16 mouse cellular contexts compared by ENCODE assay signal in the genomic region with DNA sequence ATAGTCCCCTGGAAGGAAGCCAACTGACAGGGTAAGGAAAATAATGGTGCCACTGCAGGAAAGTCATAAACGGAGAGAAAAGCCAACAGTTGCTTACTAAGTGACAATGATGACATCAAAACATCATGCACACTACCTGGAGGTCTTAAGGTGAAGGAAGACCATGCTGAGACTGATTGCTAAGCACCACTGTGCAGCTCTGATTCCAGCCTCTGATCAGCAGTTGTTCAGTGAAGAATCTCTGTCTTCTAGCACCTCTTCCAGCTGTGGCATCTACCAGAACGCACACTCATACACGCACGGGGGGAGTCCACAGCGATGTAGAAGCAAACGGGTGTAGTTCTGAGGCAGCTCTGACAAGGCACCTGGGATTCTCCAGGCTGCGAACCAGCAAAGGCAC.
DNase-seq lines count a peak whose midpoint lies in the region; ATAC-seq lines count a peak whose summit lies in the region.
"Had no signal": no experiment of that assay in that cellular context is flagged by ENCODE, and none has a peak within 500 bp of the region (broad histone marks: within the 10 kb centered on the region; RNA-seq: fewer than 3 reads in every experiment).

No protein-coding gene starts in this region.

- H3K9me3 ChIP-seq in hindbrain, embryonic 10.5 days = no peaks in the 10 kb centered on the region
- H3K9me3 ChIP-seq in hindbrain, embryonic 12.5 days (replicated peaks) = no peaks in the 10 kb centered on the region
- no peaks in the 10 kb centered on the region for H3K9me3 ChIP-seq in embryonic facial prominence, embryonic 10.5 days
- H3K9me3 ChIP-seq in hindbrain, embryonic 15.5 days = no peaks in the 10 kb centered on the region
- no peaks in the 10 kb centered on the region for H3K9me3 ChIP-seq in midbrain, embryonic 16.5 days (replicated peaks; ENCODE audit: control insufficient read depth, low read length, poor library complexity, severe bottlenecking)
- no peaks in the 10 kb centered on the region for H3K9me3 ChIP-seq in liver, embryonic 12.5 days (replicated peaks)

- no peak overlapping the region for H3K4me2 ChIP-seq in hindbrain, embryonic 12.5 days (replicated peaks)
- H3K4me2 ChIP-seq in hindbrain, embryonic 15.5 days = no peak overlapping the region
- H3K4me2 ChIP-seq in midbrain, embryonic 16.5 days (ENCODE audit: low read length) = no peak overlapping the region
- H3K4me2 ChIP-seq in liver, embryonic 12.5 days = no peak overlapping the region

- peak; percentile 31 for DNase-seq in hindbrain, embryonic 10.5 days (ENCODE audit: low spot score)
- peak; percentile 10 for DNase-seq in embryonic facial prominence, embryonic 10.5 days (ENCODE audit: low spot score)
- DNase-seq in urinary bladder, postnatal 36 days (ENCODE audit: low spot score in 2 of 2) = no peak
- DNase-seq: adrenal gland, postnatal 25 days; gastrocnemius, postnatal 25 days; heart, postnatal 36 days; lung, adult 2 months; spleen, adult 18-20 months; thymus, adult 18-20 months had no signal

- ATAC-seq in hindbrain, embryonic 12.5 days (ENCODE audit: low FRiP score) = no peak
- ATAC-seq in hindbrain, embryonic 15.5 days (ENCODE audit: low FRiP score, low read depth) = peak; percentile 48; the same call in 1 of the 2 replicates
- peak; percentile 44; the same call in 1 of the 2 replicates for ATAC-seq in midbrain, embryonic 16.5 days
- no peak for ATAC-seq in liver, embryonic 12.5 days
- ATAC-seq: intestine, postnatal 0 days had no signal

- no peak overlapping the region for H3K4me3 ChIP-seq in hindbrain, embryonic 10.5 days
- no peak overlapping the region for H3K4me3 ChIP-seq in hindbrain, embryonic 12.5 days
- no peak overlapping the region for H3K4me3 ChIP-seq in embryonic facial prominence, embryonic 10.5 days
- no peak overlapping the region for H3K4me3 ChIP-seq in hindbrain, embryonic 15.5 days
- no peak overlapping the region for H3K4me3 ChIP-seq in midbrain, embryonic 16.5 days (ENCODE audit: low read depth, low read length)
- H3K4me3 ChIP-seq in liver, embryonic 12.5 days = no peak overlapping the region
- H3K4me3 ChIP-seq: myocyte had no signal

- H3K4me1 ChIP-seq in hindbrain, embryonic 10.5 days (replicated peaks) = peaks cover 21% of the 10 kb centered on the region
- H3K4me1 ChIP-seq in hindbrain, embryonic 12.5 days = peaks cover 8% of the 10 kb centered on the region
- H3K4me1 ChIP-seq in embryonic facial prominence, embryonic 10.5 days = peaks cover 16% of the 10 kb centered on the region
- peaks cover 4% of the 10 kb centered on the region; the same call in 1 of the 2 replicates for H3K4me1 ChIP-seq in hindbrain, embryonic 15.5 days (replicated peaks)
- peaks cover 14% of the 10 kb centered on the region; the same call in 1 of the 2 replicates for H3K4me1 ChIP-seq in midbrain, embryonic 16.5 days (ENCODE audit: control insufficient read depth, insufficient read depth, low read length)
- no peaks in the 10 kb centered on the region for H3K4me1 ChIP-seq in liver, embryonic 12.5 days

- no peak overlapping the region for H3K9ac ChIP-seq in hindbrain, embryonic 12.5 days
- H3K9ac ChIP-seq in hindbrain, embryonic 15.5 days = no peak overlapping the region
- H3K9ac ChIP-seq in midbrain, embryonic 16.5 days (ENCODE audit: low read depth, low read length) = no peak overlapping the region
- H3K9ac ChIP-seq in liver, embryonic 12.5 days = no peak overlapping the region

- peak overlapping the region; percentile 62 for H3K27ac ChIP-seq in hindbrain, embryonic 10.5 days
- H3K27ac ChIP-seq in hindbrain, embryonic 12.5 days = no peak overlapping the region
- no peak overlapping the region for H3K27ac ChIP-seq in embryonic facial prominence, embryonic 10.5 days (replicated peaks)
- H3K27ac ChIP-seq in hindbrain, embryonic 15.5 days (replicated peaks) = no peak overlapping the region
- H3K27ac ChIP-seq in midbrain, embryonic 16.5 days (ENCODE audit: low read length) = peak overlapping the region; percentile 42
- H3K27ac ChIP-seq in liver, embryonic 12.5 days = no peak overlapping the region
- H3K27ac ChIP-seq: kidney, postnatal 0 days had no signal

- no peaks in the 10 kb centered on the region for H3K27me3 ChIP-seq in hindbrain, embryonic 10.5 days (ENCODE audit: insufficient read depth, poor library complexity, severe bottlenecking)
- H3K27me3 ChIP-seq in hindbrain, embryonic 12.5 days = no peaks in the 10 kb centered on the region
- no peaks in the 10 kb centered on the region for H3K27me3 ChIP-seq in embryonic facial prominence, embryonic 10.5 days (replicated peaks; ENCODE audit: low read depth, poor library complexity, severe bottlenecking)
- H3K27me3 ChIP-seq in hindbrain, embryonic 15.5 days = no peaks in the 10 kb centered on the region
- H3K27me3 ChIP-seq in midbrain, embryonic 16.5 days (ENCODE audit: control insufficient read depth, insufficient read depth, low read depth, low read length) = no peaks in the 10 kb centered on the region
- no peaks in the 10 kb centered on the region for H3K27me3 ChIP-seq in liver, embryonic 12.5 days (replicated peaks)

- WGBS in hindbrain, embryonic 10.5 days = 48% methylated on average over 7 of the region's 7 CpGs
- 64% methylated on average over 7 of the region's 7 CpGs for WGBS in hindbrain, embryonic 12.5 days
- WGBS in embryonic facial prominence, embryonic 10.5 days = 65% methylated on average over 7 of the region's 7 CpGs
- WGBS in hindbrain, embryonic 15.5 days = 44% methylated on average over 7 of the region's 7 CpGs
- whole genome bisulfite sequencing in midbrain, embryonic 16.5 days = 42% methylated on average over 7 of the region's 7 CpGs
- 64% methylated on average over 7 of the region's 7 CpGs for WGBS in liver, embryonic 12.5 days (ENCODE audit: insufficient replicate concordance)

- no peaks in the 10 kb centered on the region for H3K36me3 ChIP-seq in hindbrain, embryonic 10.5 days
- H3K36me3 ChIP-seq in hindbrain, embryonic 12.5 days = no peaks in the 10 kb centered on the region
- H3K36me3 ChIP-seq in embryonic facial prominence, embryonic 10.5 days (replicated peaks) = no peaks in the 10 kb centered on the region
- H3K36me3 ChIP-seq in hindbrain, embryonic 15.5 days = no peaks in the 10 kb centered on the region
- H3K36me3 ChIP-seq in midbrain, embryonic 16.5 days (ENCODE audit: control insufficient read depth, insufficient read depth, low read length) = no peaks in the 10 kb centered on the region
- no peaks in the 10 kb centered on the region for H3K36me3 ChIP-seq in liver, embryonic 12.5 days

Comparison
In these comparisons a context has a peak if more than half of its experiments do, and no peak if none do; other contexts are left out.
1. H3K27ac ChIP-seq: peak in hindbrain, embryonic 10.5 days (single experiment) and midbrain, embryonic 16.5 days (single experiment); none in hindbrain, embryonic 12.5 days (single experiment), embryonic facial prominence, embryonic 10.5 days (single experiment), hindbrain, embryonic 15.5 days (single experiment) and liver, embryonic 12.5 days (single experiment).
2. ATAC-seq: peak in hindbrain, embryonic 15.5 days (single experiment) and midbrain, embryonic 16.5 days (single experiment); none in hindbrain, embryonic 12.5 days (single experiment) and liver, embryonic 12.5 days (single experiment).
3. DNase-seq: peak in hindbrain, embryonic 10.5 days (single experiment) and embryonic facial prominence, embryonic 10.5 days (single experiment); none in urinary bladder, postnatal 36 days (0 of 2).